Mouse (Mus musculus): ENCODE results near the gene a.
"Not testable (repeated sequence)": the region's sequence is repeated elsewhere in the genome, so short reads cannot be mapped to it uniquely, and the experiment has no call there.

Gene a

DNA sequence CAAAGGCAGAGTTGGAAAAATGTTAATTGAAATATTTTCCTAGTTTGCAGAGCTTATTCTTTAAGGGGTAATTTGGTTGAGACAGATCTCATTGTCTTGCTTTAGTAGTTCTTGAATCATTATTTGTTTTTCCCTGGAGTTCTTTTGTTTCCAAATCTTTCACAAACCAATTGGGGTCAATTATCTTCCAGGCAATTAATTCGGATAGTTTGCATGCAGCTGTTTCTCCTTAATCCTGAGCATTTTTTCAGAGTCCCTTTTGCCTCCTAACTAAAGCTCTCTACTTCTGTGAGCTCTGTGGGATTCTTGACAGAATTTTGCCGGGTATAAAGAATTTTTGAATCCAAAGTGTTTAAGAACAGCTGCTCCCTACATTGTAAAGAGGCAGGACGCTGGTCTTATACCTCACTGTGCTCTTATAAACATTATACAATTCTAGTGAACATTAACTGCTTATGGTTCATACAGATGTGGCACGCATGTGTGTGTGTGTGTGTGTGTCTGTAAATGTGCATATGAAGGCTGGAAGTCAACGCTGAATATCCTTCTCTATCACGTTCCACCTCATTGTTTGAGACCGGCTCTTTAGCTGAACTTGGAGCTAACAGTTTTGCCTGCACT, 134.3 kb downstream of the a start:
- no peak for DNase-seq

DNA sequence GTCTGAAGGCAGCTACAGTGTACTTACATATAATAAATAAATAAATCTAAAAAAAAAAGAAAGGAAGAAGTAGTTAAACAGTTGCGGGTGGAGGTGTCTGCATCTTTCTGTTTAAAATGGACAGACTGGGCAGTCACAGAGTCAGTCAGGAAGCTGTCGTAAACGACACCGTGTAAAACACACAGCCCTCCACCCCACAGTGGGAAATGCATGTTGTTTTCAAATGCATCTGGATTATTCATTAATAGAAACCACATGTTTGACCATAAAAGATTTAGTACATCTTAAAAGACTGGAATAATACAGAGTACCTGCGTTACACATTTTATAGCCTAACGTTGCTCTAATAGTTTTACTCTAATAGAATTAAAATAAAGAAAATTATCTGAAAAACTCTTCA, 135.6 kb downstream of the a start:
- DNase-seq, result no peak

DNA sequence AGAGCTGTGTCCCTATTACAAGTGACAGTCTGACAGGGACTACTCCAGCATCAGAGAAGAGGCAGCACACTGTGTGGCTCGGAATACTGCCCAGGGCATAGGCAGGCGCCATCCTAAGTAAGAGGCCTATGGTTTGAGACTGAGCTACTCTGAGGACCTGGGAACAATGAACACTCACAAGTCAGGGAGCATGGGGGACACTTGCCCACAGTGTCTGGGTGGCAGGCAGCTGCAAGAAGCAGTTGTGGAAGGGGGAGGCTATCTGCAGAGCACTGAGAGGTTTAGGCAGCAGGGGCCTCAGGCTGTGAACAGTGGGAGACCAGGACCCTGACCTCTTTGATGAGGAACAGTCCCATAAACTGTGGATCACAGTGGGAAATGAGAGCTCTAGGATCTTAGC, 137.1 kb downstream of the a start:
- no peak for DNase-seq

DNA sequence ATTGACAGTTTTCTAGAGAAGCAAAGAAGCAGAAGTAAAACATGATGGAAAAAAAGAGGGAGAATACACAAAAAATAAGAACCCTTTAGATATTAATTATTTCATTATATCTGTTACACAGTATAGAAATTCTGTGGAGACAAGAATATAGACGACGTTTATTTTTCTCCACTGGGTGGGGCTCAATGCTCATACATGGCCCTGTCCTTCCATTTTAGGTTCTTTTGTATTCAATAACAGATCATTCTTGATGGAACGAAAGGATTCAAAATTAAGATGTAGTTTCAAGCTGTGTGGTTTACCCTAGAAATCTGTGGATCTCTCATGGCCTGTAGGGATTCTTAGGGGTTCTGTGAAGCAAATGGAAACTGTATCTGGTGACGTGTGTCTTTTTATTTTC, 142.7 kb downstream of the a start:
- DNase-seq, result no peak

DNA sequence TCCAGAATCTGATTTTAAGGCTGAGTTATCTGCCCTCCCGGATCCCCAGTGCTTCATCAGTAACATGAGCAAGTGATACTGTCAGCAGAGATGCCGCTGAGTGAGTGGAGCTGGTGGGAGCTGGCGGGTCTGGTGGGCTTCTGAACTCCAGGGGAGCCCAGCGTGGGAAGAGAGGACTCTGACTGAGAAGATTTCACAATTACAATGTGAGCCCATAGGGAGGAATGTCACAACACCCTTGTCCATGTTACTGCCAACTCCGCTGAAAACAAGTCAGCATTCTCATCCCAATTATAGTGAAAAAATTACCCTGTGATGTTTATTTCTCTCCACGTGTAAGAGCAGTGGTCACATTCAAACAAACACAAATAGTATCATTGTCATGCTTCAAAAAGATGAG, 144.9 kb downstream of the a start:
- no peak for DNase-seq

DNA sequence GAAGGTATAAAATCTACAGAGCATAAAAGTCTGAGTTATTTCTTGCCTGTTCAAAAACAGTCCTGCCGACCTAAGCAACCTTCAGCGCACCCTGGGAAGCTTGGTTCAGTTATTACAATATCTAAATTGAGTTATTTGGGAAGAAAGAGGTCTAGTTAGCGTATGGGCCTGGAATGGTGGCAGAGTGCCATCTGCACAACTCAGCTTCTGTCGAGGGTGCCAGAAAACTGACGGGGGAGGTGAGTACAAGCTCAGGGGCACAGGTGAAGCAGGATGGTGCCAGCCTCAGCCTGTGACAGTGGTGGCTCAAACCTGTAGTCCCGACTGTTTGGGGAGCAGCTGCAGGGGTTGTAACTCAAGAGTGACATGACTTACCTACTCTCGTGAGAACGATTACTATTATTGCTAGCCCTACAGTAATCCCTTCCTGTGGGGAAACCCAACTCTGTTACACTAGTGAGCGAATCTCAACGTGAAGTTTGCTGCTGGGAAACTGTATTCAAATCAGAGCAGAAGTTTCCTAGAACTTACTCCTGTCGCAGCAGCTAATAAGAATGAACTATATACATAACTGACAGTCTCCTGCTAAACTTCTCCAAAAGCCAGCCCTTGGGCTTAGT, 145.4 kb downstream of the a start:
- no peak for DNase-seq

DNA sequence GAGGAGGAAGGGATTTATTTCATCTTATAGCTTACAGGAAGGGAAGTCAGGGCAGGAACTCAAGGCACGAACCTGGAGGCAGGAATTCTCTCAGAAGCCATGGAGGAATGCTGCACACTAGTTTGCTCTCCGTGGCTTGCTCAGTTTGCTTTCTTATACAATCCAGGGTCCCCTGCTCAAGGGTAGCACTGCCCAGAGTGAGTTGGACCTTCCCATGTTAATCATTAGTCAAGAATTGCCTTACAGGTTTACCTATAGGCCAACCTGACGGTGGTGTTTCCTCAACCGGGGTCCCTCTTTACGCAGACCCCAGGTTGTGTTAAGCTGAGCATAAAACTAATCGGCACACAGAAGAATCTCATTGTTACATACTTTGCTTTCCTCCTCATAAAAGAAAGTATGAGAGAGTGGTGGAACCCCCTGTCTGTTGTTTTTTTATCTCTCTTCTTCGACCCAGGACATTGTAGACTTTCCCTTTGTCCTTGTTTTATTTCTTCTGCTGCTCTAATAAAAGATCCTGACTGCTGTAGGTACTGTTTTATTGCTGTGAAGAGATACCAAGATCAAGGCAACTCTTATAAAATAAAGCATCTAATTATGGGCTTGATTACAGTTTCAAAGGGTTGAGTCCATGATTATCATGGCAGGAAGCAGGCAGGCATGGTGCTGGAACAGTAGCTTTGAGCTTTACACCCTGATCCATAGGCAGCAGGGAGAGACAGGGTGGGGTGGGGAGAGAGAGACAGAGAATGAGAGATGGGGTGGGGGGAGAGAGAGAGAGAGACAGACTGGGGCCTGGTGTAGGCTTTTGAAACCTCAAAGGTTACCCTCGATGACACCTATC, 146.6 kb downstream of the a start:
- no peak for DNase-seq

DNA sequence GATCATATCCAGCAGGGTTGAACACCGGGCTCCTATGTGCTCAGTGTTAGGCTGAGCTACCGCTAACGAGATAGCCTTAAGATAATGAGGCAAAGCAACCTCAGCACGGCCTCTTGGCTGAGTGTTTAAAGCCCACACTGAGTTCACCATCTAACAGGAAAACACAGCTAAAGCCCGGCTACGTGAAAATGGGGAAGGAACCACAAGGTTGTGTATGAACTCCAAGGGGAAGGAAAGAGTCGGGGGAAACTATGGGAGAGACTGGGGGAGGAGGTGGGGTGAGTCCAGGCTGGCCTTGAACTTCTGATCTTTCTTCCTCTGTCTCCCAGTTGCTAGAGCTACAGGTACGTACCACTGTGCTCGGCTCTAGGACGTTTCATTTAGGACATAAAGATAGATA, 150.8 kb downstream of the a start:
- no peak for DNase-seq

DNA sequence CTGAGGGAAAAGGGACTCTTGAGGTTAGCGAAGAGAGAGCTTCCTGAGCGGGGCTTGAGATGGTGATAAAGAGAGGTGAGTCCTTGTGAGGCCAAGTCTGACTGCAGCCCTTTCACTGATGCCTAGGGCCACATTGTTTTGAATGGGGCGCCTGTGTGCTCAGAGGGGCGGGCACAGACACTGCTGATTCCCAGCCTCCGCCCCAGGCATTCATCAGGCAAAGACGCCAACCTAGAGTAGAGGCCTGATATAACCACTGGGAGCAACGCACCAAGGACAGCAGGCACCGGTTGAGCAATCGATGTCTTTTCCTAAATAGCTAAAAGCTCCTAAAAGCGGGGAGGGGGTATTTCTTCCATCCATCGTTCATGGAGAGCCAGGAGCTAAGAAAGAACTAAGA, 151.3 kb downstream of the a start:
- no peak for DNase-seq

DNA sequence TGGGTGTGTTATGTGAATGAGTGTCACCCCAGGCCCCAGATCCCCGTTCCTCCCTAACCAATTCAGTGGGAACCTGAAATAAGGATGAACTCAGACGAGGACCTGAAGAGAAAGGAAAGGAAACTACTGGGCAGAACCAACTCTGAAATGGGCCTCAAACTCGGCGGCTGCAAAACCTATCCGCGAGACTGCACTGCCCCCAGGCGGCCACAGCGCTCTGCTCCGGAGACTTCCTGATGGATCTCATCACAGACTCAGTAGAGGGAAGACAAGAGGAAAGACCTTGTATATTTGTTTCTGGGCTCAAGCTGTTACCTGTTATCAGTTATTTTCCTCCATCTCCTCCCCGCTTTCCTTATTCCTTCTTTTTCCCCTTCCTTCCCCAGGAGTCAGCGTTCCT, 151.9 kb downstream of the a start:
- peak; percentile 73 to 94 for DNase-seq

DNA sequence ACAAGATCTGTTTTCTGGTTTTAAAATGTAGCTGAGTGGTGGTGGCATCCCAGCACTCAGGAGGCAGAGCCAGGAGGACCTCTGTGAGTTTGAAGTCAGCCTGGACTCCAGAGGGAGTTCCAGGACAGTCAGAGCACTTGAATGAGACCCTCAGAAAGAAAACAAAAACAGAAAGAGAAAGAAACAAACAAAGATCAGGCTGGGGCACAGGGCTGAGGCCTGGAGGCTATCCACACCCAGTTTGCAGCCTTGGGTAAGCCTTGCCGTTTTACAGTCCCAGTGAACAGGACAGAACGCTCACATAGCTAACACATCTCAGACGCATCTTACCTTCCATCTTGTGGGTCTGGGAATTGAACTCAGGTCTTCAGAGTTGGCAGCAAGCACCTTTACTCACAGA, 155.7 kb downstream of the a start:
- no peak for DNase-seq

DNA sequence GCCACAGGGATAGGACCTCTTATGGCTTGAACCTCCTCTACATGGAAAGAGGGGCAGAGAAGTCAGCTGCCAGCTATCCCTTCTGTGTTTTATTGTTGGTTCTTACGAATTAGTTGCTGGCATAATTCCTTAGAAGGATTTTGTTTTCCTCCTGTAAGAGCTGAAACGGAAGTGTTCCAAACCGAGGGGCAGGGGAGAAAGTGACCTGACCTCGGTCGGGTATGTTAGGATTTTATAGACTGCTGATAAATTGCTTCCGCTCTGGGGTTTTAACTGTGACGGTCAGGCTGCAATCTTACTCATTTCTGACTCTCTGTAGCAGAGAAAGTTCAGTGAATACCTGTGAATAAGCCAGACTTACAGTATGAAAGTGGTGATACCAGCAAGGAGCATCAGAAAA, 158.2 kb downstream of the a start:
- peak; percentile 11 to 29 for DNase-seq

DNA sequence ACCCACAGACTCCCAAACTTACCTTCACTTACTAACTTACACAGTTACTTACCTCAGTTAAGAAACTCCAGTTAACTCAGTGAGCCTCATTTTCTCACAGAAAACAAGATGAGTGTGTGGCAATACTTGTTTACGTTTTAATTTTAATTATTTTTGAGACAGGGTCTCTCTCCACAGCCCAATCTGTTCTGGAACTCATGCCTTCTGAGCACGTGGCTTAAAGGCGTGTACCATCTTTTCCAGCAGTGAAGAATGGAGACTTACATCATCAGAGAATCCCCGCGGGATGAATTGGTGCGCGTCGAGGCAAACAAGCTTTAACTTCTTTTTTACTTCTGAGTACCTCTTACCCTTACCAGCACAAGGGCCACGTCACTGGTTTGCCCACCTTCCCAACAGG, 158.7 kb downstream of the a start:
- DNase-seq, result no peak

DNA sequence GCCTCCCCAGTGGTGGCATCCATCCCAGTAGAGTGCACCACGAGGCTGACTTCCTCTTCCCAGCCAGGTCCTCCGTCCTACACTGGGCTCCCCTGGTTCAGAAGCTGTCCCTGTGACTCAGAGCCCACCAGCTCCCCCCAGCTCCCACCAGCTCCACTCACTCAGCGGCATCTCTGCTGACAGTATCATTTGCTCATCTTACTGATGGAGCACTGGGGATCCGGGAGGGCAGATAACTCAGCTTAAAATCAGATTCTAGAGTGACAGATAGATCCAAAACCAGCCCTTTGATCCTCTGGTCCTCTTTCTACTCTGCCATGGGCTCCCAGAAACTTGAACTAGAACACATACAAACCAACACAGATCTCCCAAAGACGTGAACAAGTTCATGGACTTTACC, 159.4 kb downstream of the a start:
- DNase-seq, result peak; percentile 4 to 5

DNA sequence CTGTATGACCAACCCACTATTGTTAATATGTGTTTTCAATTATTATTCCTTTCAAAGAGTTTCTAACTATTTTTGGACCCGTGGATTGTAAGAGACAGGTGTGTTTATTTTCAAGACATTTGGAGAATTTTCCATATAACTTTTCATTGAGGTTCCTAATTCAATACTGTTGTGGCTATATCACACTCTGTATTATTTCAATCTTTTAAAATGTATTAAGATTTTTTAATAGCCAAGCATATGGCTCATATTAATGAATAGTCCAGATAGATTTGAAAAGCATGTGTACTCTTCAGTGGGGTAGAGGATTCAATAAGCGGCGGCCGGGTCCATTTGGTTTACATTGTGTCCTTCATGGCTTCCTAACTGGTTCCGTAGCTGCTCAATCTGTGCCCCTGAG, 168.3 kb downstream of the a start:
- no peak for DNase-seq

DNA sequence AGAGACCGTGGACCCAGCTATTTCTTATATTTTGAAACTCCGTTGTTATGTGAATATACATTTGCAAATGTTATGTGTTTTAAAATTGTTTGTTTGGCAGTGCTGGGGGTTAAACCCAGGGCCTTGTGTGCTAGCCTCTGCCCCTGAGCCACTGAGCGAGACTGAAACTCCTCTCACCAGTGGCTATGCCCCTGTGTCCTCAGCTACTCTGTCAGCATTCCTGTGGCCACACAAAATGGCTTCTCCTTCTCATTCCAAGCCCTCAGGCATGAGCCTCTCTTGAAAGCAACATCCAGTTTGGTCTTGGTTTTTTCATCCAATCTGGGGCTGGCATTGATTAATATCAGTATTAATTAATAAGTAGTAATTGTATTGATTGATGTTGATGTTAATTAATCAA, 168.7 kb downstream of the a start:
- no peak for DNase-seq

DNA sequence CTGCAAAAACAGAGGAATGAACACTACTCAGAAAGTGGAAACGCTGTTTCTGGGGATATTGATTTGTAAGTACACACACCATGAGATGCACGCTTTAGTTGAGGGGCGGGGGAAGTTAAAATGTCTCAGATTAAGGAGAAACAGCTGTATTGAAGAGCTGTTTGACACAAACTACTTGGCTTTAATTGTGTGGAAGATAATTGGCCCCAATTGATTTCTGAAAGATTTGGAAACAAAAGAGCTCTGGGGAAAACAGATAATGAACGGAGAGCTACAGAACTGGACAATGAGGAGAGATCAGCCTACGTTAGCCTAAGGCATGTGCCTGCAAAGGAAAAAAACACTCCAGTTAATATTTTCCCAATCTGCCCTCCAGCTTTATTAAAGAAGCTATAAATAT, 172.0 kb downstream of the a start:
- DNase-seq, result no peak

DNA sequence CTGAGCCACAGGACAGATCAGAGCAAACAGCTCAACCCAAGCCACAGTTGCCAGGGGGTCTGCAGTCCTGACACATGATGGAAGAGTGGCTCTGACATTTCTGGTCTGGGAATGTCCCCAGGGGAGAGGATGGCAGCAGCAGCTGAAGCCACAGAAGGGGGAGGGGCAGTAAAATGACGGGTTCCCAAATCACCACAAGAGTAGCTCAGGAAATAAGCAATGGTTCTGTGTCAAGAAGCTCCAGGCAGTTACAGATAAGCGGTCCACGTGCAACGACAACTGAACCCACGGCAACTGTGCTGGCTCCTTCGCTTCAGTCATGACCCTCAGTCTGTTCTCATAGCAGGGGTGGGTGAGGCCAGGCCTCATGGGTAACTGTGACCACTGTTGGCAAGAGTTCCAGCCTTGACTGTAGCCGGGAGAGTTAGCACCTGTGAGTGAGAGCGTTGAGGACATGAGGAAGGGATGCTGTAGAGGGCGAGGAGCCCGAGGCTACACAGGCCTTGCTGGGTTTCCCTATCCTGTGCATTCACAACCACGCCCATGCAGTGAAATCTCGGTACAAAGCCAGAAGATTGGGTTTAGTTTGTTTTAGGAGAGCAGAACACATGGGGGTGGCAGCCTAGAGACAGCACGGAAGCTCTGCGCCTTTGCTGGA, 178.7 kb downstream of the a start:
- DNase-seq, result not testable (repeated sequence)

DNA sequence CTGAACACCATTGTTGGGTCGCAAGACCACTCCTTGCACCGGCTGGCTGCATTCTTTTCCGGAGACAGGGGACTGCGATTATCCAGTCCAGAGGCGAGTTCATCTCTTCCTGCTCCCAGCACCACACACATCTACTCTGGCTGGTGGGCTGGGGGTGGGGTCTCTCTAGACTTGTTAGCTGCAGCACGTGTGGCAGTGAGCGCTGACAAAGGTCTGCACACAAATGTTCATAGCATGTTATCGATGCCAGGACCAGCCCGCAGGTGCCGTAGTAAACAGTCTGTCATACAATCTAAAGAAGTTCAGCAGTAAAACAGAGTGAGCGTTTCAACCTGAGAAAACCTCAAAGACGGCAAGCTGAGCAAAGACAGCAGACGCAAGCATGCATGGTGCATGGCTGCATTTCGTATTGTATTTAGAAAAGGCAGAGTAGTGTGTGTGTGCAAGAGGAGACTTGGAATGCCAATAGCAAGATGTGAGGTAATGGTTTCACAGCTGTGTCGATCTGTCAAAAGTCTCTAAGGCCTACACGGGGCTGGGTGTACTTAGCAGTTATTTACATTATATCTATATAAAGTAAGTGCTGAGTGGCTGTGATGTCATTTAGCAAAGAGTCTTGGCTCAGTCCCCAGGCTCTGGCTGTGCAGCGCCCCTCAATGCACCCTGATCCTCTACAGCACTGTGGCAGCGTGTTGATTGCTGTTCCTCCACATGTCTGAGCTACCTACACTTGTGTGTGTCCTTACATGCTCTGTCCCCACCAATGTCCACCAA, 180.9 kb downstream of the a start:
- DNase-seq, result no peak

DNA sequence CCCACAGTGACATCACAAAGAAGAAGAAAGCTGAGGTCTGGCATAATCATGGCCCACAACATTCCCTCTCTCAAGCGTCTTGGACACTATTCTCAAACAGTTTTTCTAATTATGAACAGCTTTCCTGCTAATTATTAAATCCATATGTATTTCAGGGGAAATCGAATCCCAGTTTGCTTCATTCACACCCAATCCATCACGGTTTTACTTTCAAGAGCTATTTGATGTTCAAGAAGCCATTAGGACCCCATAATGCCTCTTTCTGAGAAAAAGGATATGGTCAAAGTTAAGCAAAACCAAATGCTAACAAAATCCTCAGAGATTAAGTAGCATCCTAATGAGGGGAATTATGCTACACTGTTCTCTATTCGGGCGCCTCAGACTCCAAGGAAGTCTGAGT, 181.8 kb downstream of the a start:
- DNase-seq, result no peak

DNA sequence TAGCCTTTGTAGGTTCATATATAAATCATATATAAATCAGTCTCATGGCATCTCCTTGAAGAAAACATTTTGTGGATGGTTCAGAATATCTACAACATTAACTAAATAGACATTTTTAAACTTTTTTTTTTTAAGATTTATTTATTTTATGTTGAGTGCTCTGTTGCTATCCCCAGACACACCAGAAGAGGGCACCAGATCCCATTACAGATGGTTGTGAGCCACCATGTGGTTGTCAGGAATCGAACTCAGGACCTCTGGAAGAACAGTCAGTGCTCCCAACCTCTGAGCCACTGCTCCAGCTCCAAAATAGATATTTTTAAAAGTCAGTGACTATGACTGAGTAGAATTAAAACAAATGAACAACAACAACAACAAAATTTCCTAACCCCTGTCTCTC, 195.4 kb downstream of the a start:
- peak in 1 of 2 experiments; percentile 13 for DNase-seq

DNA sequence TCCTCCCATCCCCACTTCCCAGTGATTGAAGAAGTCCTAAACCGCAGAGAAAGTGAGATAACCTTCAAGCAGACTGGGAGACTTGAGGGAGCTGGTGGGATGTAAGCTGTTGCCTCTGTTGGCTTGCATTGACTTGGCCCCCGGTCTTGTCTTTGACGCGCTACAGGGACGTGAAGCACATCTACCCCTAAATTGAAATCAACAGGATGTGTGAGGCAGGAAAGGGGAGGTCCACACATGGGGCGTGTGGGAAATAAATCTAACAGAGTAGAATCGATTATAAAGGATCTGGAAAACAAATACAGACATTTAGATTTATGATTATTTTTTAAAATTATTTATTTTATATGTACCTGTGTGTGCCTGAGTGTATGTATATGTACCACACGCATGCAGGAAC, 200.2 kb downstream of the a start:
- no peak for DNase-seq

DNA sequence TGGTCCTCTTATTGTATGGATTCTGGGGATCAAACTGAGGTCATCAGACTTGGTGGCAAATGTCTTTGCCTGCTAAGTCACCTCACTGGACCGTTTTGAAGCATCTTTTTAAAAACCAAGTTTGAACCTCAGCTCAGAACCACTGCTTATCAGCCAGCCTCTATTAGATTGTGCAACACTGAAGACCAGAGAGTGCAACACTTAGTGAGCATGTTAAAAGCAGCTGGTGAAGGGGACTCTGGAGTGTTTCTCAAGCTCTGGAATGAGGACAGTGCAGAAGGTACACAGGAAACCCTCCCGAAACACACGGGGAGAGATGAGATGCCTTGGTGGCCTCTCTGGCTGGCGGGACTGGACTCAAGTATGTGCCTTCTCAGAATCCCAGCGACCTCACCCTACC, 200.9 kb downstream of the a start:
- DNase-seq, result no peak
